Mouse (Mus musculus) erythroblast, embryonic 14.5 days (primary cell): Measurements from ENCODE around the gene Btbd9.

Experiments
- GATA1 ChIP-seq: IDR thresholded peaks from 2 replicates; pipeline ENCODE4 v1.6.1; 2012; ENCODE audit warnings: low read length, inconsistent platforms, mixed read lengths
- TAL1 ChIP-seq: IDR thresholded peaks from 3 replicates; pipeline ENCODE4 v1.6.1; 2012; ENCODE audit warnings: low read length, inconsistent platforms, mixed read lengths

- TF ChIP-seq TAL1 (no peak), GATA1 (no peak)
Measured at GRCm38 (mm10) chr17:30481766-30482165, 94.5 kb downstream of the Btbd9 start.
